Mouse (Mus musculus) right cerebral cortex, postnatal 25 days (tissue): ENCODE data around the gene Otop3.
A peak's percentile ranks its signal among the peaks of the same experiment; 100 is the strongest.

Experiments used
- DNase-seq: peaks from one replicate; pipeline ENCODE4 v3.0.0; 2022

Gene Otop3

GRCm38 (mm10) chr11:115319704-115320383 lies 14.7 kb upstream of the Otop3 start:
- no peak for DNase-seq

GRCm38 (mm10) chr11:115321906-115322693 lies 12.4 kb upstream of the Otop3 start, which contains the start of gene Ush1g:
Gene Ush1g (minus strand): TSS chr11:115322041.
- no peak for DNase-seq

GRCm38 (mm10) chr11:115323354-115323753 lies 11.2 kb upstream of the Otop3 start:
- DNase-seq: no peak

GRCm38 (mm10) chr11:115326730-115327129 lies 7.8 kb upstream of the Otop3 start:
- DNase-seq: peak; percentile 45

GRCm38 (mm10) chr11:115329339-115329738 lies 5.2 kb upstream of the Otop3 start:
- no peak for DNase-seq

DNA sequence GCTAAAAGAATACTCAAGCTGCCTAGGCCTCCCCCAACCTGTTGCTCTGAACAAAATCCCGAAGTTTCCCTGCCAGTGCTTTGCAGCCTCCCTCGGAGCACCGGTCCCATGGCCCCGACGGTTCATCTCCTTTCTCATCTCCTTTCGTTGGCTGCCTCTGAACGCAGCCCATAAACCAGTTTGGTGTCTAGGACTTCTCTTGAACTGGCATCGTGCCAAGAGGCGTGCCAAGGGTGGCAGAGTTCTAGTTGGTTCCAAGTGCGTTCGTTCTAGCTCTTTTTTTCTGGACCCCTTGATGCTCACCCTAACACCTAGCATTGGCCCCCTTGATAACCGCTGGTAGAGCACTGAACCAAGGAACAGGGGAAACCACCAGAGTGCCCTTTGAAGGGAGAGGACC lies 692 bp downstream of the Otop3 start:
- DNase-seq: no peak

- no peak for DNase-seq
Measured at GRCm38 (mm10) chr11:115336115-115336514, 1.6 kb downstream of the Otop3 start.

GRCm38 (mm10) chr11:115337350-115337749 lies 2.8 kb downstream of the Otop3 start:
- no peak for DNase-seq

GRCm38 (mm10) chr11:115337826-115338225 lies 3.3 kb downstream of the Otop3 start:
- DNase-seq: no peak

GRCm38 (mm10) chr11:115341246-115341645 lies 6.7 kb downstream of the Otop3 start:
- no peak for DNase-seq

DNA sequence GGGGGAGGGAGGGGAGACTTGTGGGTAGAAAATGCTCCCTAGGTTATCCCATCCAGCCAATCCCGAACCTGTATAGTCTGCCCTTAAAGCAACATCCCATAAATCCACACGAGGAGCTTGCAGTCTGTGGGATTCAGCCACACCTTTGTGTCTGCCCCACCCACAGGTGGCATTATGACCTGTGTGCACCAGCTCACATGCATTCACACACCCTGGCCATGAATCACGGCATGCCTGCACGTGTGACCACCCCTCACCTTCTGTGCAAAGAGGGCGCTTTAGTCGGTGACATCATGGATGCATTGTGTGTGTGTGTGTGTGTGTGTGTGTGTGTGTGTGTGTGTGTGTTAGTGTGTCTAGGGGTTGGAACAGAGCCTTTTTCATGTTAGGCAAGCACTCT lies 7.3 kb downstream of the Otop3 start:
- no peak for DNase-seq

DNA sequence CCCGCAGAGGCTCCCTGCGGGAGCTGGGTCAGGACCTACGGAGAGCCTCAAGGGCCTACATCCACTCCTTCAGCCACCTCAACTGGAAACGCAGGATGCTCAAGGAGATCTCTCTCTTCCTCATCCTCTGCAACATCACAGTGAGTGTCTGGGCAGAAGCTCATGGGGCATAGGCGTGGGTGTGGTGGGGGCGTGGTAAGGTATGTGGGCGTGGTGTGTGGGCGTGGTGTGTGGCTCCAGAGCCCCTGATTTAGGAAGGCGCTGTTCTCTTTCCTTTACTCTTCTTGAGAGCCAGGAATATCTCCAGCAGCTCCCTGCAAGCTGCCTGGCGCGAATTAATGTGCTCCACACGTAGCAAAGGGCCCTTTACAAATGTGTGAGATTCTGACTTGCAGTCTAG lies 10.4 kb downstream of the Otop3 start:
- DNase-seq: no peak

DNA sequence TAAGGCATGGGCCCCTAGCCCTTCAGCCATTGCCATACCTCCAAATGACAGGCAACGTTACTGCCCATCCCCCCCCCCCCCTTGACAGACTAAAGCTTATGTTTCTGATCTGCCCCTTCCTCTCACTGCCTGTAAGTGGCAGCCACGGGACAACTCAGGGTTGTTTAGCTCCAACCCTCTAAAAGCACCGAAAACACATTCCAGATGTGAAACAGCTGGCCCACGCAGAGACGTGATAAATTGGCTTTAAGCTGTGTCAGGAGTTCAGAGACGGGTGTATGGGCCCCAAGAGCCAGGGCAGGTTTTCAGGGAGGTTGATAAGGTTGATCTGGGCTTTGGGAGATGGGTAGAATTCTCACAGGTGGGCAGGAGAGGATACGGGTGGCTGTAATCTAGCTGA lies 11.0 kb downstream of the Otop3 start:
- no peak for DNase-seq

- no peak for DNase-seq
Measured at GRCm38 (mm10) chr11:115348681-115349248, 14.2 kb downstream of the Otop3 start.

GRCm38 (mm10) chr11:115349976-115350375 lies 15.4 kb downstream of the Otop3 start:
- DNase-seq: no peak

- no peak for DNase-seq
Measured at GRCm38 (mm10) chr11:115353375-115353774, 18.8 kb downstream of the Otop3 start.

- peak; percentile 59 for DNase-seq
Measured at GRCm38 (mm10) chr11:115354183-115354582, 19.7 kb downstream of the Otop3 start.

DNA sequence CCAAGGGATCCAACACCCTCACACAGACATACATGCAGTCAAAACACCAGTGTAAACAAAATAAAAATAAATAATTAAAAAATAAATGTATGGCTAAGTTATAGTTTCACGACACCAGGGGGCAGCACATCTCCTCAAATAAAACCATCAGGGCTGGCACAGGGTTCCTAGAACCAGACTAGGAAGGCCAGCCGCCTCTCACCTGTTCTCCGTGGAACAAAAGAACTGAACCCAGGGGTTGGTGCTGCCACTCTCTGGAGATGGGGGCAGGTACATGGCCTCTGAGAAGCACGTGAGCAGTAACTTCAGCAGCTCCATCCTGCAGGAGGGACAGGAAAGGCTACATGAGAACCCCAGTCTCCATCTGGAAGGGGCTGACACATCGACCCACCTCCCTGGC lies 23.9 kb downstream of the Otop3 start:
- DNase-seq: peak; percentile 60

DNA sequence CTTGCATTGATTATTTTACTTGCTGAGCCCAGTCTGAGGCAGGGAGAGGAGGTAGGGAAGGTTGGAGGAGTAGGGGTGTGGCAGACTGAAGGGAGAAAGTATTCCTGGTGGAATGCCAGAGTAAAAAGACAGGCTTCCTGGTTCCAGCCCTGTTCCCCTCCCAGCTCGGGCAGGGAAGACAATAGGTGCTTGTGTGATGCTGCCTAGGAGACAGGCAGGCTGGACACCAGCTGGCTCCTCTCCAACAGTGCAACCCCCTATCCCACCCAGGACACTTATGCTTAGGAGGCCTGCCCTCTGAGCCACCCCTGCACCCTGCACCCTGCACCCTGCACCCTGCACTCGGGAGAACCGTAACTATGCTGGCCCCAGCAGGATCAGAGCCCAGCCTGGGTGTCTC lies 24.8 kb downstream of the Otop3 start:
- no peak for DNase-seq

DNA sequence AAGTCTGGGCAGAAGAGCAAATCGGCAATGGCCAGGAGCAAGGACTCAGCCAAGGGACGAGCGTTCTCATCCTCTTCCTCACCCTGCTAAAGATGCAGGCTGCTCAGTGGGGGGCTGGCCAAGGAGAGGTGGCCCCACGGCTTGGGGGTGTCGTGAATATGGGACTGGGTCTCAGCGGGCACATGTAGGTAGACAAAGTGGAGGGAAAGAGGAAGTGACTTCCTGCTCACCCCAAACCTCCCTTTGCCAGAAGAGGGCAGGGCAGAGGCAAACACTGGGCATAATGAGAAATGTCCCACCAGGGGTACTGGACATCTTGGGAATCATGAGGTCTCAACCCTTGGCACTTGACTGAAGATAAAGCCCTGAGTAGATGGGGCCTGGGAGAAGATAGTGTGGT lies 25.2 kb downstream of the Otop3 start:
- DNase-seq: no peak

DNA sequence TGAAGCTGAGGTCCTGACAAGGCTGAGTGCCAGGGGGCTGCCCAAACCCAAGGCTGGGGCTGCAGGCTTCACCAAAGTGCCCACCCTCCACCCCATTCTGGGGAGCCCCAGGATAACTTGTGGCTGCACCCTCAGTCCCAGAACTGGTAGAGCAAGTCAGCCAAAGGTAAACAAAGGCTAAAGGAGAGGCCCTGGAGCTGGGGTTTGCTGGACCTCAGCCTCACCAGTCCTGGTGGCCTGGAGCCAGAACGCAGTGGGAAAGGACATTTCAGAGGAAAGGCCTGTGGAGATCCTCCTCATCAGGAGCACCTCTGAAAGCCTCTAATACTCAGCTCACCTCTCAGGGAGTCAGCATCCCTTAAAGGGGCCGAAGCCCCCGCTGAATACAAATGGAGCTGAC lies 29.6 kb downstream of the Otop3 start:
- DNase-seq: no peak

GRCm38 (mm10) chr11:115366039-115366705 lies 31.6 kb downstream of the Otop3 start:
- DNase-seq: no peak

DNA sequence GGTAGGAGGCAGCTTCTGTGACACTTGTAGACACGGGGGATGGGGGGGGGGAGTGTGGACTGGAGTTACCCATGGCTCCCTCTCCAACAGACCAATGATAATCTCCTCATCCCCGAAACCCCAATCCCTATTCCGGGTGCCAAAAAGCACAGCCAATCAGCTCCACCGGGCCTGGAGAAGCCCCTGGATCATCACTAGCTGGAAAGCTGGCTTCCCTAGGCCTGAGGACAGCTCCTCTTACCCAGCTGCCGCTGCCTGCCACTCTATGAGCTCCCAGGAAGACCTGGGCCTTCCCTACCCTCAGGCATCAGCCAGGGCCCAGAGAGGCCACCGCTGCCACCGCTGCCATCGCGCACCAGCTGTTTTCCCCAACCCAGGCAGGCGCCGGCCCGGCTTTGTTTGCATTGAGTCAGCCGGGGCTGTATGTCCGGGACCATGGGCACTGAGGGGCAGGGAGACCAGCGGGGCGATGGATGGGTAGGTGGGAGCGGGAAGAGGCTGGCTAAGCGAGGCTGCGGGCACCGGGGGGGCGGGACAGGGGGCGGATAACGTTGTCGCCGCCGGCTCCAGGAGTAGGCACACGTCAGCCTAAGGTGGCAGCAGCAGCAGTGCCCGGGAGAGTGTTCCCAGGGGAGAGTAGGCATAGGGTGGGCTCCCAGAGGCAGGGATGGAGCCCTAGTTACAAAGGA lies 32.3 kb downstream of the Otop3 start:
- DNase-seq: peak; percentile 72
